Mouse (Mus musculus) layer of hippocampus, adult 18-20 months (tissue): Measurements from ENCODE around the gene Polq. TPM values are rescaled to one million over a fixed set of nuclear protein-coding genes. Genes with fewer than 3 reads are reported as not detected.

ENCODE experiments used
- DNase-seq, 2 experiments: peaks; one replicate each; pipeline ENCODE4 v3.0.0; 2022; ENCODE audit warnings: low spot score in 2 of 2
- long read RNA-seq: library from polyadenylated mRNA; stranded (forward); transcript quantifications from one replicate; pipeline ENCODE4 v2.0.0, GENCODE M21; 2021
- total RNA-seq, 2 experiments: library from RNA; stranded (reverse); gene quantifications; 2 replicates each; pipeline ENCODE4 v1.2.3; 2021

Polq gene
- total RNA-seq, result under 1 TPM; 0.79 to 0.86 TPM
- long read RNA-seq, result 0 reads

- DNase-seq, result peak; percentile 86 to 94
These were observed at the start of gene Polq for GRCm38 (mm10) chr16:37011061-37011921. TSS of gene Polq (plus strand) at chr16:37011786.

DNA sequence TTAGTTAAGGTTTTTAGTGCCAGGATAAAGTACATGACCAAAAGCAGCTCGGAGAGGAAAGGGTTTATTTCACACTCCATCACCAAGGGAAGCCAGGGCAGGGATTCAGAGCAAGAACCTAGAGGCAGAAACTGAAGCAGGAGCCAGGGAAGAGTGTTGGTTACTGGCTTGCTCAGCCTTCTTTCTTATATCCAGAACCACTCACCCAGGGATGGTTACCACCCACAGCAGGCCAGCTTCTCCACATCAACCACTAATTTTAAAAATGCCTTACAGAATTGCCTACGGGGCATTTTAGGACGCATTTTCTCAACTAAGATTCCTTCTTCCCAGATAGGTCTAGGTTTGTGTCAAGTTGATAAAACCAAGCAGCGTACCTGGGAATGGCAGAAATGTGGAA lies 48.2 kb upstream of the Polq start:
- no peak for DNase-seq

GRCm38 (mm10) chr16:36979127-36979526 lies 32.5 kb upstream of the Polq start:
- no peak for DNase-seq

GRCm38 (mm10) chr16:36983796-36984195 lies 27.8 kb upstream of the Polq start:
- no peak for DNase-seq

- no peak for DNase-seq
These were observed 25.9 kb upstream of the Polq start for GRCm38 (mm10) chr16:36985636-36986042.

- no peak for DNase-seq
These were observed 24.2 kb upstream of the Polq start for GRCm38 (mm10) chr16:36987399-36987798.

DNA sequence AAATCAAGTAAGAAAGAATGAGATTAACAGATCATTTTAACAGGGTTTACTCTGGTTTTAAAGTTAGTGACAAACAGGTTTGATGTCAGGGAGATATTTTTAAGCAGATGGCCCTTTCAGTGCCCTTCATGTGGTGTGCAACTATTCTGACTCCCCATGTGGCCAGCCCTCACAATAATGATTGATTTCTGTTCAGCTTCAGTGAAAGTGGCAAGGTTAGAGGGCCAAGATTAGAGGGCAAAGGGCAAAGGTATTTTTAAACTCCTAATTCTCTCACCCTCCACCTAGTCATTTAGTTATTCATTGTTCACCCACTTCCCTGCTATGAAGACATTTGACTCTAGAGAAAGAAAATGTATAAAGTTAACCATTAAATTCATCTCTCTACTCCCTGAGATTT lies 23.5 kb upstream of the Polq start:
- no peak for DNase-seq

- no peak for DNase-seq
These were observed 22.1 kb upstream of the Polq start for GRCm38 (mm10) chr16:36989493-36989892.

GRCm38 (mm10) chr16:36989999-36990625 lies 21.5 kb upstream of the Polq start, which contains the start of gene Fbxo40:
TSS of gene Fbxo40 (minus strand) at chr16:36990467.
- no peak for DNase-seq

GRCm38 (mm10) chr16:36997650-36998049 lies 13.9 kb upstream of the Polq start:
- DNase-seq, result no peak

- no peak for DNase-seq
These were observed 12.1 kb upstream of the Polq start for GRCm38 (mm10) chr16:36999366-36999972.

DNA sequence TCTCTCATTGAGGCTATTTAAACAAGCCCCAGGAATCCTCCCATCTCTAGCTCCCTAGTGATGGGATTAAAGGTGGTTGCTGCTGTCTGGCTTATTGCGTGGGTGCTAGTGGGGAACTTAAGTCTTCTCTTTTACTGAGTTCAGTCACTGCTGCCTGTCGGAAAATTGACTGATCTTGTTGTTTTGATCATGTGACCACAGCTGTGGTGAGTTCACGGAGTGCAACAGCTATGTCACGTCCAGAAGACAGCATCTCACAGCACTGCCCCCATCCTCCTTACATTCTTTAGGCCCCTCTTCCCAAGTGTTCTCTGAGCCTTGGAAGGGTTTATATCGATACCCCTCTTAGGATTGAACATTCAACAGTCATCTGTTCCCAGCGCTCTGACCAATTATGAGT lies 2.3 kb upstream of the Polq start:
- no peak for DNase-seq

- DNase-seq, result peak in 1 of 2 experiments; percentile 63
These were observed 1.2 kb upstream of the Polq start for GRCm38 (mm10) chr16:37010370-37010769.

DNA sequence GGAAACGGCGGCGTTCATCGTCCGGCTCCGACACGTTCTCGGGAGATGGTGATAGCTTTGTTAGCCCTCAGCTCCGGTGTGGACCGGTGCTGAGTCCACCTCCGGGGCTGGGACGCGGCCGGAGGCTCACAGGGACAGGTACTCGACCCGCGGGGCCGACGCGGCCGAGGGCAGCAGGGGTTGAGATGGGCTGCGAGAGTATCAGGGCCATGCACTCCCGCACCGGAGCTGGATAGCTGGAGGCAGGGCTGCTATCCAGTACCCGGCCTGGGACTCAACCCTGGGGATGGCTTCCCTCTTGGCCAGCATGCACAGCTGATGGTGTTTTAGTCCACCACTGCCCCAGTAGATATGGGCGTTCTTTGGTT lies 320 bp downstream of the Polq start:
- DNase-seq, result no peak

DNA sequence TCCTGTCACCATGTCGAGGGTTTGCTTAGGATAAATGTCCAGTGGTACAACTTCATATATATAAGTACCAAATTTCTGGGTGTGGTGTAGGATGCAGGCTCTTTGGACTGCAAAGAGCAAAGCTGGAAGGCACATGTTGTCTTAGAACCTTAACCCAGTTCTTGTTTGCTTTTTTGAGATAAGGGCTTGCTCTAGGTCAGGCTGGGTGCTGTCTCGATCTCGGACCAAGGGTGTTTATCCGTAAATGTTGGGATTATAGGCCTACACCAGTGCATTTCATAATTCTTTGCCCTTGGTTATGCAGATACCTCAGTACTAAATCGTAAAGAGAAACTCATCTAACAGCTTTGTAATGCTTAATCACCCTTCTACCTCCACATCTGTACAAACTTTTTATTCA lies 750 bp downstream of the Polq start:
- DNase-seq, result no peak

DNA sequence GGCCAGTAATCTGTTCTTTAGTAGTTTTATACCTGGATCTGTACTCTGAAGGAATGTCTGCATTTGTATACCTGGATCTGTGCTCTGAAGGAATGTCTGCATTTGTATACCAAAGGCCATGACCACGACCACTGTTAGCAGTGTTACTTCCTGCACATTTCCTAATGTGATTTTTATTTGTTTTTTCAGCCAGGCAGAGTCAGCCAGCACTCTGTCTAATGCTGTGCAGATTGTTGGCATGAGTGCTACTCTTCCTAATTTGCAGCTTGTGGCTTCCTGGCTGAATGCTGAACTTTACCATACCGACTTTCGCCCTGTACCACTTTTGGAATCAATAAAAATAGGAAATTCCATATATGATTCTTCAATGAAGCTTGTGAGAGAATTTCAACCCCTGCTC lies 16.0 kb downstream of the Polq start:
- peak; percentile 18 to 59 for DNase-seq

- DNase-seq, result no peak
These were observed 20.4 kb downstream of the Polq start for GRCm38 (mm10) chr16:37031996-37032395.

DNA sequence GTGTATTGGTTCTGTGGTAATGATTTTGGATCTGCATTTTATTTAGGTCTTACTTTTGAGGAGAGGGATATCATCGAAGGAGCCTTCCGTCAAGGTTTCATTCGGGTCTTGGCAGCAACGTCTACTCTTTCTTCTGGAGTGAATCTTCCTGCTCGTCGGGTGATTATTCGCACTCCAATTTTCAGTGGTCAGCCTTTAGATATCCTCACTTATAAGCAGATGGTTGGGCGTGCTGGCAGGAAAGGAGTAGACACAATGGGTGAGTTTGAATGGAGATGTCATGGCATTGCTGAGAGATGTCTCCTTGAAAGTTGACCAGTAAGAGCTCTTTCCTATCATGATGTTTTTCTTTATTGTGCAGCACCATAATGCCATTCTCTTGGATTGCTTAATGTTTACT lies 23.2 kb downstream of the Polq start:
- no peak for DNase-seq

GRCm38 (mm10) chr16:37059631-37060030 lies 48.0 kb downstream of the Polq start:
- DNase-seq, result no peak

GRCm38 (mm10) chr16:37061261-37061660 lies 49.7 kb downstream of the Polq start:
- DNase-seq, result no peak

GRCm38 (mm10) chr16:37072354-37072753 lies 60.8 kb downstream of the Polq start:
- no peak for DNase-seq

DNA sequence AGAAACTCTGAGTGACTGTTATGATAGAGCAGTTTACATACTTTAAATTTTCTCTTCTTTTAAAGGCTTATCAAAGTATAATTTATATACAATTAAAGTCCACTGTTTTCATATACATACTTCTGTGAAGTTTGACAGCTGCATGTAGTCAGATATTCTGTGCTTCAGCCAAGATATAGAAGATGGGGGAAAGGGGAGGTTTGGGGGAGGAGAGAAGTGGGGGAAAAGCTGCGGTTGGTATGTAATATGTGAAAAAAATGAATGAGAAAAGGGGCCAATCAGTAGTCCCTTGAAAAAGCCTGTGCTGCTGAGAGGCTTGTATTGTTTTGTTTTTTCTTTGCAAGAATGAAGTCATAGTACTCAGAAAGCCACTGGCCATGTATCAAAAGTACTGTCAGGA lies 78.1 kb downstream of the Polq start:
- DNase-seq, result no peak
